Mouse (Mus musculus) E14TG2a.4 (cell line): ENCODE results near the gene Ikbip.

Experiments
- CTCF ChIP-seq: conservative IDR thresholded peaks from 2 replicates; pipeline ENCODE4 v1.5.1; 2014; ENCODE audit warnings: low read length
- NANOG ChIP-seq: IDR thresholded peaks from 2 replicates; pipeline ENCODE4 v1.6.1; 2014; ENCODE audit warnings: borderline replicate concordance, low read length, mixed read lengths

- TF ChIP-seq CTCF: no peak
- TF ChIP-seq NANOG: no peak
Measured at GRCm38 (mm10) chr10:91128551-91129160, 45.9 kb downstream of the Ikbip start.
